Mouse (Mus musculus) heart, postnatal 0 days (tissue): Measurements from ENCODE around the gene Rere.

Experiments used
- CTCF ChIP-seq: IDR thresholded peaks from 2 replicates; pipeline ENCODE4 v1.5.1; 2016; ENCODE audit warnings: antibody characterized with exemption, control low read depth, low read depth
- EP300 ChIP-seq: IDR thresholded peaks from 2 replicates; pipeline ENCODE4 v1.6.1; 2016; ENCODE audit warnings: antibody characterized with exemption, low read depth

DNA sequence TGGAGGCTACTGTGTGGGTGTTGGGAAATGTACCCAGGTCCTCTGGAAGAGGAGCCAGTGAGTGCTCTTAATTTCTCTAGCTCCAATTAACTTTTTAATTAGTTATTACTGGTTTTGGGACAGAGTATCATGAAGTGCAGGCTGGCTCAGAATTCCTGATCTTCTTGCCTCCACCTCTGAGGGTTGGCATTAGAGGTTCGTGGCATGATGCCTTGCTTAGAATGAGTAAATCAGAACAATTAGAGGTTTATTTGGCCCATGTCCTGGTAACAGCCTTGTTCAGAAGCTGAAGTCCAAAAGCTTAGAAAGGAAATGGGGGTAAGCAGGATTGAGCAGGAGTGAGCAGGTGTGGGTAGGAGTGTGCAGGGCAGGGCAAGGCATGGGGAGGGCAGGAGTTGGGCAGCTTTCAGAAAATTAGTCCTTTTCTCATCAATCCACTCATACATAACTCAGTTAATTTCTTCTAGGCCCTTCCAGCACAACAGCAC, 94.0 kb downstream of the Rere start:
- TF ChIP-seq CTCF (no peak), EP300 (no peak)
